Mouse (Mus musculus) brain, embryonic 14.5 days (tissue): ENCODE data around the gene Foxred1.

ENCODE experiments used
- CTCF ChIP-seq: fragments of 200-500 bp; IDR thresholded peaks from 2 replicates; pipeline ENCODE4 v1.5.1; 2012; ENCODE audit warnings: inconsistent platforms, mild to moderate bottlenecking, moderate library complexity, borderline replicate concordance; ENCODE audit not compliant: insufficient read depth, insufficient read length; ENCODE audit errors: extremely low read depth
- POLR2A ChIP-seq: fragments of 200-500 bp; IDR thresholded peaks from 2 replicates; pipeline ENCODE4 v1.6.1; 2012; ENCODE audit warnings: mild to moderate bottlenecking, inconsistent platforms, borderline replicate concordance; ENCODE audit not compliant: poor library complexity, insufficient read depth, insufficient read length, severe bottlenecking; ENCODE audit errors: extremely low read depth

- TF ChIP-seq CTCF (no peak), POLR2A (no peak)
Observed at GRCm38 (mm10) chr9:35186430-35186829, 24.4 kb downstream of the Foxred1 start.
